Comparison of ENCODE assay signal across 12 mouse cellular contexts in the genomic region with DNA sequence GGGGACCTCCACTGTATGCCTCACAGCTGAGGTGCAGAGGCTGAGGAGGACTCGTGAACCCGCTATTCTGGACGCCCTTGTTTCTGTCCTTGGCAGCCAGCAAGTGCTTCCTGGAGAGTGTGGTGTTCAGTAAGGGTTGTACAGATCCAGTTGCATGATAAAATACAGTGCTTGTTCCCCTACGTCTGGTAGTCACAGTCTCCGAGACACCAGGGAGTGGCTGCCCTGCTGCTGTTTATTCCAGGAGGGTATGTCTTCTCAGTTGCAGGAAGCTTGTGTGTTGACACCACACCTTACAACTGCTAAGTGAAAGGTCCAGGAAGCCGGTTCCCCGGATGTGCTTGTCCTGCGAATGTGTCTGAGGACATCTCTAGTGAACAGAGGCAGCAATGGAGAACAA. TPM values are rescaled to one million over a fixed set of nuclear protein-coding genes. Genes with fewer than 3 reads are reported as not detected.
DNase-seq lines count a peak whose midpoint lies in the region; ATAC-seq and TF ChIP-seq lines count a peak whose summit lies in the region.
"Had no signal": no experiment of that assay in that cellular context is flagged by ENCODE, and none has a peak within 500 bp of the region (broad histone marks: within the 10 kb centered on the region; RNA-seq: fewer than 3 reads in every experiment).

No protein-coding gene starts in this region.

- no peak overlapping the region for H3K27ac ChIP-seq in kidney, postnatal 0 days
- peak overlapping the region; percentile 16; the same call in 1 of the 2 replicates for H3K27ac ChIP-seq in bone marrow, adult 2 months (ENCODE audit: control insufficient read depth, insufficient read depth, low read depth, low read length, poor library complexity)
- no peak overlapping the region; the same call in 1 of the 2 replicates for H3K27ac ChIP-seq in intestine, postnatal 0 days (ENCODE audit: low read depth, low read length)
- H3K27ac ChIP-seq: midbrain, embryonic 13.5 days had no signal

- DNase-seq in kidney, postnatal 0 days (ENCODE audit: low spot score) = peak; percentile 8
- no peak for DNase-seq in kidney, postnatal 25 days
- no peak for DNase-seq in left cerebral cortex, postnatal 4 days
- no peak for DNase-seq in cerebellum, postnatal 10 days
- DNase-seq: adrenal gland, postnatal 36 days; cerebellum, adult 11-12 months; kidney, postnatal 4 days; liver had no signal

- WGBS in kidney, postnatal 0 days = 79% methylated on average over 8 of the region's 8 CpGs
- WGBS in bone marrow, adult 2 months = 20% methylated on average over 8 of the region's 8 CpGs
- 44% methylated on average over 8 of the region's 8 CpGs for WGBS in intestine, postnatal 0 days

- H3K4me1 ChIP-seq in kidney, postnatal 0 days (replicated peaks; ENCODE audit: insufficient read depth, low read length) = no peaks in the 10 kb centered on the region; the same call in 1 of the 2 replicates
- peaks cover 8% of the 10 kb centered on the region for H3K4me1 ChIP-seq in bone marrow, adult 2 months (ENCODE audit: control insufficient read depth, insufficient read depth, low read length)
- H3K4me1 ChIP-seq in intestine, postnatal 0 days (replicated peaks; ENCODE audit: control insufficient read depth, insufficient read depth, low read length) = no peaks in the 10 kb centered on the region
- H3K4me1 ChIP-seq: midbrain, embryonic 13.5 days had no signal

- intact Hi-C loops in left cerebral cortex, postnatal 4 days (cut with DNase I) = loop anchor here (5.0 kb wide), 1 partner anchor 83 kb away; a partner anchor contains a TSS

- H3K36me3 ChIP-seq in kidney, postnatal 0 days (ENCODE audit: insufficient read depth, low read length) = peaks cover 36% of the 10 kb centered on the region
- peaks cover 39% of the 10 kb centered on the region for H3K36me3 ChIP-seq in intestine, postnatal 0 days (ENCODE audit: control insufficient read depth, insufficient read depth)

- no peak overlapping the region for H3K9ac ChIP-seq in kidney, postnatal 0 days (ENCODE audit: low read depth, low read length)
- H3K9ac ChIP-seq in intestine, postnatal 0 days (ENCODE audit: low read depth, low read length) = no peak overlapping the region
- H3K9ac ChIP-seq: midbrain, embryonic 13.5 days had no signal

- no peak for ATAC-seq in kidney, postnatal 0 days (replicated peaks; ENCODE audit: low FRiP score, low read depth)
- peak; percentile 58 for ATAC-seq in intestine, postnatal 0 days
- ATAC-seq in megakaryocyte-erythroid progenitor cell, adult 5-6 weeks (replicated peaks; ENCODE audit: low FRiP score, low TSS enrichment, poor library complexity, severe bottlenecking) = peak; percentile 51; the same call in 1 of the 2 replicates
- ATAC-seq: midbrain, embryonic 13.5 days had no signal

- TF ChIP-seq CTCF in kidney, postnatal 0 days (IDR thresholded peaks at IDR 0.05; ENCODE audit: low read depth) = no peak
- no peak for TF ChIP-seq CTCF in bone marrow, adult 2 months (IDR thresholded peaks at IDR 0.05; ENCODE audit: control insufficient read depth, insufficient read depth, low read length)
- no peak for TF ChIP-seq CTCF in intestine, postnatal 0 days (IDR thresholded peaks at IDR 0.05; ENCODE audit: low read depth)

- no peak overlapping the region for H3K4me3 ChIP-seq in kidney, postnatal 0 days (replicated peaks; ENCODE audit: low read depth, low read length)
- no peak overlapping the region for H3K4me3 ChIP-seq in bone marrow, adult 2 months (replicated peaks; ENCODE audit: control insufficient read depth, low read depth, low read length)
- no peak overlapping the region for H3K4me3 ChIP-seq in intestine, postnatal 0 days (ENCODE audit: low read depth, low read length)
- H3K4me3 ChIP-seq: midbrain, embryonic 13.5 days had no signal

- no peak for TF ChIP-seq POLR2A in bone marrow, adult 2 months (IDR thresholded peaks at IDR 0.05; ENCODE audit: borderline replicate concordance, control insufficient read depth, low read depth, low read length)

- H3K4me2 ChIP-seq in kidney, postnatal 0 days (ENCODE audit: low read length) = no peak overlapping the region
- H3K4me2 ChIP-seq in intestine, postnatal 0 days (replicated peaks; ENCODE audit: low read depth) = no peak overlapping the region
- H3K4me2 ChIP-seq: midbrain, embryonic 13.5 days had no signal

- H3K9me3 ChIP-seq in kidney, postnatal 0 days (replicated peaks; ENCODE audit: low read length) = no peaks in the 10 kb centered on the region
- H3K9me3 ChIP-seq in intestine, postnatal 0 days (ENCODE audit: control insufficient read depth) = no peaks in the 10 kb centered on the region
- H3K9me3 ChIP-seq: midbrain, embryonic 13.5 days had no signal

- H3K27me3 ChIP-seq in kidney, postnatal 0 days (ENCODE audit: insufficient read depth, low read length) = no peaks in the 10 kb centered on the region
- no peaks in the 10 kb centered on the region for H3K27me3 ChIP-seq in intestine, postnatal 0 days (replicated peaks; ENCODE audit: control insufficient read depth, insufficient read depth, low read length)
- H3K27me3 ChIP-seq: midbrain, embryonic 13.5 days had no signal

RNA-seq across cellular contexts. Expression of a gene that starts 9.2 kb away (rescaled TPM):
- polyA plus RNA-seq in kidney, postnatal 0 days (2015; fragmentation: Nextera tagmentation; extraction: Ambion mirVana) = 0.64 and 0.75 TPM in 2 replicates
- 3.2 and 6.7 TPM in 2 replicates for polyA plus RNA-seq in bone marrow, adult 2 months (2011; ENCODE audit: insufficient read depth, insufficient read length, low replicate concordance, missing spikeins)
- 4.7 and 5.2 TPM in 2 replicates for polyA plus RNA-seq in intestine, postnatal 0 days (2015; fragmentation: Nextera tagmentation; extraction: Ambion mirVana)
- total RNA-seq in megakaryocyte-erythroid progenitor cell, adult 5-6 weeks (2014; fragmentation: Nextera tagmentation) = not detected in 2 replicates
- 0.23 TPM in 1 of 2 replicates, not detected in the other for total RNA-seq in megakaryocyte-erythroid progenitor cell, adult 5-6 weeks (2017)
- total RNA-seq in left cerebral cortex, postnatal 4 days (2021) = 1 to 10 TPM in 1 of 2 experiments, under 1 TPM in 1; 0.58 to 1.1 TPM

RNA-seq across cellular contexts. Expression of a gene that starts 19.3 kb away (rescaled TPM):
- 162 and 170 TPM in 2 replicates for polyA plus RNA-seq in kidney, postnatal 0 days (2015; fragmentation: Nextera tagmentation; extraction: Ambion mirVana)
- polyA plus RNA-seq in bone marrow, adult 2 months (2011; ENCODE audit: insufficient read depth, insufficient read length, low replicate concordance, missing spikeins) = 128 and 173 TPM in 2 replicates
- polyA plus RNA-seq in intestine, postnatal 0 days (2015; fragmentation: Nextera tagmentation; extraction: Ambion mirVana) = 119 and 120 TPM in 2 replicates
- total RNA-seq in megakaryocyte-erythroid progenitor cell, adult 5-6 weeks (2014; fragmentation: Nextera tagmentation) = 160 and 183 TPM in 2 replicates
- total RNA-seq in megakaryocyte-erythroid progenitor cell, adult 5-6 weeks (2017) = 481 and 593 TPM in 2 replicates
- total RNA-seq in left cerebral cortex, postnatal 4 days (2021) = 10 to 100 TPM; 83.6 to 83.7 TPM

RNA-seq across cellular contexts. Expression of a gene that starts 21.2 kb away (rescaled TPM):
- polyA plus RNA-seq in kidney, postnatal 0 days (2015; fragmentation: Nextera tagmentation; extraction: Ambion mirVana) = 1,652 and 1,801 TPM in 2 replicates
- 886 and 890 TPM in 2 replicates for polyA plus RNA-seq in bone marrow, adult 2 months (2011; ENCODE audit: insufficient read depth, insufficient read length, low replicate concordance, missing spikeins)
- 1,746 and 1,835 TPM in 2 replicates for polyA plus RNA-seq in intestine, postnatal 0 days (2015; fragmentation: Nextera tagmentation; extraction: Ambion mirVana)
- 1,479 and 1,723 TPM in 2 replicates for total RNA-seq in megakaryocyte-erythroid progenitor cell, adult 5-6 weeks (2014; fragmentation: Nextera tagmentation)
- total RNA-seq in megakaryocyte-erythroid progenitor cell, adult 5-6 weeks (2017) = 2,914 and 3,482 TPM in 2 replicates
- total RNA-seq in left cerebral cortex, postnatal 4 days (2021) = 100 to 1,000 TPM; 652 to 682 TPM

RNA-seq across cellular contexts. Expression of a gene that starts 44.4 kb away (rescaled TPM):
- 18.1 and 20.1 TPM in 2 replicates for polyA plus RNA-seq in kidney, postnatal 0 days (2015; fragmentation: Nextera tagmentation; extraction: Ambion mirVana)
- 5.4 and 20.0 TPM in 2 replicates for polyA plus RNA-seq in bone marrow, adult 2 months (2011; ENCODE audit: insufficient read depth, insufficient read length, low replicate concordance, missing spikeins)
- polyA plus RNA-seq in intestine, postnatal 0 days (2015; fragmentation: Nextera tagmentation; extraction: Ambion mirVana) = 17.2 and 18.0 TPM in 2 replicates
- total RNA-seq in megakaryocyte-erythroid progenitor cell, adult 5-6 weeks (2014; fragmentation: Nextera tagmentation) = 7.3 and 9.3 TPM in 2 replicates
- total RNA-seq in megakaryocyte-erythroid progenitor cell, adult 5-6 weeks (2017) = 2.6 and 3.8 TPM in 2 replicates
- 1 to 10 TPM; 6.8 to 7.0 TPM for total RNA-seq in left cerebral cortex, postnatal 4 days (2021)
